In the genomic region with DNA sequence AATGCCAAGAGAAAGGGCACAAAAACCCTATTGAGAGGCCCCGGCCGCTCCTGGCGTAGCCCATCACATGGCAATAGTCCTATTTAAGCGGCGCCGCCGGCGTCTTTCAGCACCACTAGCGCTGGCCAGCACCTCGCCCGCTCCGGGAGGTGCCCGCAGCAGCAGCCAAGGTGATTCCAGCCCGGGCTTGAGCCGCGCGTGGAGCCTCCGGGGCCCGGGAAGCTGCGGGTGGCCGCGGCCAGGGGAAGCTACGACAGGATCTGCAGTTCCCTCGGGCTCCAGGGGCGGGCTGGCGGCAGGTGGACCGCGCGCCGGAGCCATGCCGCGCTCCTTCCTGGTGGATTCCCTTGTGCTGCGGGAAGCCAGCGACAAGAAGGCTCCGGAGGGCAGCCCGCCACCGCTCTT, we compare ENCODE assay signal across 10 mouse cellular contexts. TPM values are rescaled to one million over a fixed set of nuclear protein-coding genes. Genes with fewer than 3 reads are reported as not detected.
A peak's percentile ranks its signal among the peaks of the same experiment; 100 is the strongest.
DNase-seq lines count a peak whose midpoint lies in the region; ATAC-seq lines count a peak whose summit lies in the region.
"Had no signal": no experiment of that assay in that cellular context is flagged by ENCODE, and none has a peak within 500 bp of the region (broad histone marks: within the 10 kb centered on the region; RNA-seq: fewer than 3 reads in every experiment).

A gene (plus strand): TSS at position 126 of the 405 bp plus-strand sequence.

- peak; percentile 89 for ATAC-seq in intestine, embryonic 15.5 days
- 0 out of 2 replicates have a peak, but pooled peaks have one; percentile 76 for ATAC-seq in limb, embryonic 12.5 days (ENCODE audit: insufficient number of reproducible peaks, insufficient read depth, low FRiP score, low TSS enrichment, low read depth)

- H3K27me3 ChIP-seq in intestine, embryonic 15.5 days (replicated peaks), result peaks cover 83% of the 10 kb centered on the region
- peaks cover 96% of the 10 kb centered on the region for H3K27me3 ChIP-seq in limb, embryonic 12.5 days
- H3K27me3 ChIP-seq in midbrain, embryonic 10.5 days (ENCODE audit: low read depth, poor library complexity, severe bottlenecking), result peaks cover 100% of the 10 kb centered on the region

- intact Hi-C loops in gastrocnemius, postnatal 14 days (cut with DNase I; ENCODE audit: low total_unique reads), result no loop called here

- WGBS in intestine, embryonic 15.5 days, result 0% methylated on average over 31 of the region's 37 CpGs
- under 1% methylated on average over 36 of the region's 37 CpGs for WGBS in limb, embryonic 12.5 days
- WGBS in midbrain, embryonic 10.5 days, result under 1% methylated on average over 37 of the region's 37 CpGs

- H3K9me3 ChIP-seq in intestine, embryonic 15.5 days, result no peaks in the 10 kb centered on the region
- H3K9me3 ChIP-seq in limb, embryonic 12.5 days, result no peaks in the 10 kb centered on the region
- H3K9me3 ChIP-seq in midbrain, embryonic 10.5 days (replicated peaks), result peaks cover under 1% of the 10 kb centered on the region; the same call in 1 of the 2 replicates

- H3K9ac ChIP-seq in intestine, embryonic 15.5 days, result no peak within 1 kb of the TSS
- no peak within 1 kb of the TSS for H3K9ac ChIP-seq in limb, embryonic 12.5 days (replicated peaks)

- DNase-seq in left cerebral cortex, adult 8-10 months (ENCODE audit: low spot score in 2 of 2), result peak; percentile 13 to 21
- DNase-seq in left cerebral cortex, adult 9 months (ENCODE audit: low spot score in 2 of 2), result no peak
- peak; percentile 54 to 64 for DNase-seq in cerebellum, postnatal 10 days
- peak; percentile 52 for DNase-seq in gastrocnemius, postnatal 14 days
- DNase-seq in midbrain, embryonic 10.5 days (ENCODE audit: low spot score), result peak; percentile 77
- peak; percentile 33 to 69 for DNase-seq in spleen, postnatal 4 days (ENCODE audit: low spot score in 2 of 2)

- peaks cover 20% of the 10 kb centered on the region for H3K4me1 ChIP-seq in intestine, embryonic 15.5 days (replicated peaks)
- H3K4me1 ChIP-seq in limb, embryonic 12.5 days (replicated peaks), result peaks cover 20% of the 10 kb centered on the region
- H3K4me1 ChIP-seq in midbrain, embryonic 10.5 days, result peaks cover 48% of the 10 kb centered on the region

- no peak within 1 kb of the TSS for H3K27ac ChIP-seq in intestine, embryonic 15.5 days
- no peak within 1 kb of the TSS for H3K27ac ChIP-seq in limb, embryonic 12.5 days
- peak within 1 kb of the TSS; percentile 47 for H3K27ac ChIP-seq in midbrain, embryonic 10.5 days (replicated peaks)

- no peaks in the 10 kb centered on the region for H3K36me3 ChIP-seq in intestine, embryonic 15.5 days
- H3K36me3 ChIP-seq in limb, embryonic 12.5 days, result no peaks in the 10 kb centered on the region
- H3K36me3 ChIP-seq in midbrain, embryonic 10.5 days, result no peaks in the 10 kb centered on the region

- H3K4me3 ChIP-seq in intestine, embryonic 15.5 days (replicated peaks), result peak within 1 kb of the TSS; percentile 35
- peak within 1 kb of the TSS; percentile 33 for H3K4me3 ChIP-seq in limb, embryonic 12.5 days (replicated peaks)
- H3K4me3 ChIP-seq in midbrain, embryonic 10.5 days, result peak within 1 kb of the TSS; percentile 54

- H3K4me2 ChIP-seq in intestine, embryonic 15.5 days (replicated peaks), result peak within 1 kb of the TSS; percentile 70
- peak within 1 kb of the TSS; percentile 51 for H3K4me2 ChIP-seq in limb, embryonic 12.5 days

RNA-seq across cellular contexts. Expression of the gene that starts here (rescaled TPM):
- under 1 TPM in 2 of 4 experiments, not detected in 2; 0.34 to 0.42 TPM for total RNA-seq in left cerebral cortex, adult 8-10 months (2022)
- not detected for total RNA-seq in gastrocnemius, postnatal 14 days (2021)
- polyA plus RNA-seq in intestine, embryonic 15.5 days (2015; fragmentation: Nextera tagmentation; extraction: Ambion mirVana), result not detected in 2 replicates
- polyA plus RNA-seq in limb, embryonic 12.5 days (2016; fragmentation: Nextera tagmentation; extraction: Ambion mirVana), result not detected in 2 replicates
- polyA plus RNA-seq in midbrain, embryonic 10.5 days (2016; fragmentation: Nextera tagmentation; extraction: Ambion mirVana), result 7.0 and 11.1 TPM in 2 replicates
- total RNA-seq: MEL; neutrophil, adult 5-6 weeks had no signal

Comparison
In these comparisons a context has a peak if more than half of its experiments do, and no peak if none do; other contexts are left out.
1. Peak in DNase-seq in left cerebral cortex, adult 8-10 months; RNA of the gene not detected or under 1 TPM.
2. Peak in DNase-seq in gastrocnemius, postnatal 14 days; RNA of the gene not detected or under 1 TPM.
3. Peak in ATAC-seq, H3K4me3 ChIP-seq and H3K4me2 ChIP-seq in intestine, embryonic 15.5 days; RNA of the gene not detected or under 1 TPM.
4. Peak in ATAC-seq, H3K4me3 ChIP-seq and H3K4me2 ChIP-seq in limb, embryonic 12.5 days; RNA of the gene not detected or under 1 TPM.
5. DNase-seq: peak in cerebellum, postnatal 10 days (2 of 2), midbrain, embryonic 10.5 days (single experiment) and spleen, postnatal 4 days (2 of 2); none in left cerebral cortex, adult 9 months (0 of 2).
6. Peak in every context shown above with its lines, with median percentiles within 50 percentile points of each other: H3K4me3 ChIP-seq.